Mouse (Mus musculus) thymus, adult 2 months (tissue): Measurements from ENCODE around the gene Txnl4b.

Source experiments
- CTCF ChIP-seq: fragments of 200-500 bp; IDR thresholded peaks from 2 replicates; pipeline ENCODE4 v1.5.1; 2012; ENCODE audit warnings: mild to moderate bottlenecking, control low read depth, low read length, moderate library complexity, borderline replicate concordance; ENCODE audit not compliant: control insufficient read depth, poor library complexity, insufficient read depth; ENCODE audit errors: extremely low read depth
- POLR2A ChIP-seq: fragments of 200-500 bp; IDR thresholded peaks from 2 replicates; pipeline ENCODE4 v1.6.1; 2012; ENCODE audit warnings: mild to moderate bottlenecking, low read length, control low read depth, moderate library complexity; ENCODE audit not compliant: control insufficient read depth, poor library complexity, insufficient read depth; ENCODE audit errors: extremely low read depth

GRCm38 (mm10) chr8:109592164-109592563 lies 26.5 kb downstream of the Txnl4b start:
- no peak for TF ChIP-seq CTCF
- no peak for TF ChIP-seq POLR2A
